In the genomic region with DNA sequence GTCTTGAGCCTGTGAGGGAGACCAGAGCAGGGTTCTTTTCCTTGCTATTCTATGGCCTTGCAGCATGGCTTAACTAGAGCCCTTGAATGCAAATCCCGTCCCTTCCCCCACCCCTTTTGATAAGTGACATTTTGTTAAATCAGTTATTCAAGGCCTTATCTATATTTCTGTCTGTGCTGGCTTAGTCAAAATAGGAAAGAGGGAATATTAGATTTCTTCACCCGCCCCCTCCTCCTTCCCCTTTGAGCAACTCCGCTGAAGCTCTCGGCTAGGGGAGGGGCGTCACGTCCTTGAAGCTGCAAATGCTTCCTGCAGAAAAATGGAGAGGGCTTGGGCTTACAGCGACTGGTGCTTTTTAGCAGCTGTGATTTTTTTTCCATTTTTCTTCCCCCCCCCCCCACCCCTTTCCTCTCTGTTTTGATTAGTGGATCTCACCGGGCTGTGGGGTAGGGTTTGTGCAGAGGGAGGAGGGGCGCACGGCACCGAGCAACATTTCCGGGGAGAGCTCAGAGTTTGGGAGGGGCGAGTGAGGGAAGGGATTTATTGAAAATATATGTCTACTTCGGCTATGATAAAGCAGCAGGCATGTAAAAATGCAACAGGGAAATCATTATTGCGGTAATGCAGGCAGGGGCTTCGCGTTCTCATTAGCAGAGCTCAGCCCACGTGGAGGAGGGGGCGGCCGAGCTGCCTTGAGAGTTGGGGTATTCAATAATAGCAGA, we compare ENCODE assay signal across 9 mouse cellular contexts.
DNase-seq lines count a peak whose midpoint lies in the region; ATAC-seq and TF ChIP-seq lines count a peak whose summit lies in the region.
"Had no signal": no experiment of that assay in that cellular context is flagged by ENCODE, and none has a peak within 500 bp of the region (broad histone marks: within the 10 kb centered on the region; RNA-seq: fewer than 3 reads in every experiment).

No protein-coding gene starts in this region.

- no peak overlapping the region for H3K9ac ChIP-seq in MEL (ENCODE audit: control insufficient read depth, low read depth, low read length, poor library complexity, severe bottlenecking)
- H3K9ac ChIP-seq in intestine, embryonic 16.5 days (ENCODE audit: low read depth, low read length), result peak overlapping the region; percentile 53
- peak overlapping the region; percentile 24 for H3K9ac ChIP-seq in midbrain, embryonic 11.5 days (ENCODE audit: low read length)

- peak overlapping the region; percentile 57 for H3K4me2 ChIP-seq in intestine, embryonic 16.5 days (ENCODE audit: low read depth, low read length)
- peak overlapping the region; percentile 30 for H3K4me2 ChIP-seq in midbrain, embryonic 11.5 days

- peaks cover 62% of the 10 kb centered on the region for H3K4me1 ChIP-seq in heart, embryonic 10.5 days
- H3K4me1 ChIP-seq in MEL (ENCODE audit: control insufficient read depth in 1 of 2, insufficient read depth in 2 of 2, low read length in 2 of 2), result peaks cover 0 to 15% of the 10 kb centered on the region in 2 experiments; a peak in 3 of 4 replicates
- H3K4me1 ChIP-seq in forebrain, embryonic 10.5 days, result peaks cover 52% of the 10 kb centered on the region
- peaks cover 23% of the 10 kb centered on the region for H3K4me1 ChIP-seq in intestine, embryonic 16.5 days (ENCODE audit: control insufficient read depth, insufficient read depth, low read length)
- H3K4me1 ChIP-seq in midbrain, embryonic 11.5 days (ENCODE audit: control insufficient read depth, insufficient read depth, low read length), result peaks cover 11% of the 10 kb centered on the region

- no peak for TF ChIP-seq RAD21 in MEL (IDR thresholded peaks at IDR 0.05; ENCODE audit: low read depth, low read length)

- no peak for TF ChIP-seq EP300 in MEL (IDR thresholded peaks at IDR 0.05; ENCODE audit: low read depth in 1 of 2, low read length in 2 of 2)

- TF ChIP-seq CTCF in MEL (IDR thresholded peaks at IDR 0.05 in 2 of 3, conservative IDR thresholded peaks at IDR 0.05 in 1 of 3; ENCODE audit: control insufficient read depth in 1 of 3, insufficient read depth in 1 of 3, low read depth in 2 of 3, low read length in 3 of 3, poor library complexity in 1 of 3, severe bottlenecking in 1 of 3), result no peak

- intact Hi-C loops in heart, postnatal 36 days (cut with DNase I), result no loop called here

- 39% methylated on average over 20 of the region's 20 CpGs for WGBS in heart, embryonic 10.5 days
- WGBS in forebrain, embryonic 10.5 days, result 63% methylated on average over 20 of the region's 20 CpGs
- 24% methylated on average over 20 of the region's 20 CpGs for WGBS in intestine, embryonic 16.5 days
- WGBS in midbrain, embryonic 11.5 days, result 45% methylated on average over 20 of the region's 20 CpGs

- peak overlapping the region; percentile 52 for H3K4me3 ChIP-seq in heart, embryonic 10.5 days
- no peak overlapping the region for H3K4me3 ChIP-seq in MEL (ENCODE audit: control insufficient read depth in 1 of 2, insufficient read depth in 1 of 2, low read depth in 2 of 2, low read length in 2 of 2)
- H3K4me3 ChIP-seq in forebrain, embryonic 10.5 days, result peak overlapping the region; percentile 34
- H3K4me3 ChIP-seq in intestine, embryonic 16.5 days (ENCODE audit: low read length), result peak overlapping the region; percentile 42
- peak overlapping the region; percentile 0; the same call in 1 of the 2 replicates for H3K4me3 ChIP-seq in midbrain, embryonic 11.5 days (ENCODE audit: low read depth, low read length)

- peak; percentile 49 for ATAC-seq in intestine, embryonic 16.5 days
- ATAC-seq in midbrain, embryonic 11.5 days (ENCODE audit: low FRiP score), result peak; percentile 51; the same call in 1 of the 2 replicates
- no peak for ATAC-seq in activated CD4-positive, CD25-positive, alpha-beta regulatory T cell, adult 4 months

- no peaks in the 10 kb centered on the region for H3K79me2 ChIP-seq in MEL (ENCODE audit: control insufficient read depth, insufficient read depth, low read length, poor library complexity)

- peak overlapping the region; percentile 85 for H3K27ac ChIP-seq in heart, embryonic 10.5 days
- H3K27ac ChIP-seq in MEL (ENCODE audit: control insufficient read depth, low read depth, low read length), result no peak overlapping the region
- peak overlapping the region; percentile 63 for H3K27ac ChIP-seq in forebrain, embryonic 10.5 days
- H3K27ac ChIP-seq in intestine, embryonic 16.5 days (ENCODE audit: low read length), result peak overlapping the region; percentile 14; the same call in 1 of the 2 replicates
- peak overlapping the region; percentile 11; the same call in 1 of the 2 replicates for H3K27ac ChIP-seq in midbrain, embryonic 11.5 days (ENCODE audit: low read depth, low read length)

- H3K27me3 ChIP-seq in heart, embryonic 10.5 days (ENCODE audit: insufficient read depth, poor library complexity, severe bottlenecking), result no peaks in the 10 kb centered on the region
- H3K27me3 ChIP-seq in MEL (ENCODE audit: control insufficient read depth in 1 of 2, insufficient read depth in 2 of 2, low read length in 2 of 2), result no peaks in the 10 kb centered on the region
- no peaks in the 10 kb centered on the region for H3K27me3 ChIP-seq in forebrain, embryonic 10.5 days (ENCODE audit: poor library complexity, severe bottlenecking)
- H3K27me3 ChIP-seq in intestine, embryonic 16.5 days (replicated peaks; ENCODE audit: control insufficient read depth, insufficient read depth, low read length), result no peaks in the 10 kb centered on the region
- H3K27me3 ChIP-seq in midbrain, embryonic 11.5 days (ENCODE audit: control insufficient read depth, insufficient read depth, low read length), result no peaks in the 10 kb centered on the region

- no peak for TF ChIP-seq POLR2A in MEL (IDR thresholded peaks at IDR 0.05; ENCODE audit: control insufficient read depth in 1 of 2, insufficient read depth in 1 of 2, low read depth in 1 of 2, low read length in 2 of 2, poor library complexity in 1 of 2)

- DNase-seq in heart, embryonic 10.5 days (ENCODE audit: low spot score), result no peak
- no peak for DNase-seq in heart, postnatal 36 days
- DNase-seq in MEL (ENCODE audit: low read depth, low spot score), result peak; percentile 21
- DNase-seq in forebrain, embryonic 10.5 days (ENCODE audit: extremely low spot score, low spot score), result no peak
- no peak for DNase-seq in midbrain, embryonic 11.5 days (ENCODE audit: low spot score, missing footprints)
- no peak for DNase-seq in spleen, postnatal 14 days (ENCODE audit: low spot score in 2 of 2)

- peaks cover 26% of the 10 kb centered on the region; the same call in 1 of the 2 replicates for H3K36me3 ChIP-seq in heart, embryonic 10.5 days
- peaks cover 0 to 10% of the 10 kb centered on the region in 2 experiments; a peak in 2 of 4 replicates for H3K36me3 ChIP-seq in MEL (ENCODE audit: control insufficient read depth in 1 of 2, insufficient read depth in 2 of 2, low read length in 2 of 2)
- peaks cover 56% of the 10 kb centered on the region for H3K36me3 ChIP-seq in forebrain, embryonic 10.5 days (replicated peaks)
- no peaks in the 10 kb centered on the region for H3K36me3 ChIP-seq in intestine, embryonic 16.5 days (ENCODE audit: control insufficient read depth, insufficient read depth, low read length)
- no peaks in the 10 kb centered on the region for H3K36me3 ChIP-seq in midbrain, embryonic 11.5 days (ENCODE audit: control insufficient read depth, insufficient read depth, low read length)
- H3K36me3 ChIP-seq: G1E had no signal

- H3K9me3 ChIP-seq in heart, embryonic 10.5 days, result no peaks in the 10 kb centered on the region
- no peaks in the 10 kb centered on the region for H3K9me3 ChIP-seq in MEL (replicated peaks; ENCODE audit: insufficient read depth, low read length)
- no peaks in the 10 kb centered on the region; the same call in 1 of the 2 replicates for H3K9me3 ChIP-seq in forebrain, embryonic 10.5 days
- H3K9me3 ChIP-seq in intestine, embryonic 16.5 days (ENCODE audit: control insufficient read depth, low read length), result no peaks in the 10 kb centered on the region
- H3K9me3 ChIP-seq in midbrain, embryonic 11.5 days (ENCODE audit: control insufficient read depth, low read length), result no peaks in the 10 kb centered on the region
- H3K9me3 ChIP-seq: G1E had no signal

TF ChIP-seq in MEL, 35 proteins besides CTCF, POLR2A, EP300 and RAD21:
- peak; percentile 36; the same call in 1 of the 2 replicates for TF ChIP-seq RCOR1 (IDR thresholded peaks at IDR 0.05; ENCODE audit: low read depth, low read length)
- no peak for TF ChIP-seq ETS1 (IDR thresholded peaks at IDR 0.05; ENCODE audit: low read depth, low read length)

Comparison
In these comparisons a context has a peak if more than half of its experiments do, and no peak if none do; other contexts are left out.
1. H3K4me3 ChIP-seq: peak in heart, embryonic 10.5 days (single experiment), forebrain, embryonic 10.5 days (single experiment), intestine, embryonic 16.5 days (single experiment) and midbrain, embryonic 11.5 days (single experiment); none in MEL (0 of 2).